Mouse (Mus musculus): ENCODE results near the gene B020004J07Rik. TPM values are rescaled to one million over a fixed set of nuclear protein-coding genes. Genes with fewer than 3 reads are reported as not detected.

B020004J07Rik gene
- polyA plus RNA-seq, 1 experiment from 2014 or later: not detected

Other genes with a start within 250 kb of the B020004J07Rik start
- 73.7 and 80.0 TPM in 2 replicates for gene Leprot, start 196.3 kb downstream of the B020004J07Rik start, polyA plus RNA-seq (2014; fragmentation: Nextera tagmentation; extraction: Ambion mirVana)
- gene Lepr, start 126.6 kb downstream of the B020004J07Rik start, polyA plus RNA-seq (2014; fragmentation: Nextera tagmentation; extraction: Ambion mirVana): 1.6 and 3.0 TPM in 2 replicates
- gene C130073F10Rik, start 49.8 kb upstream of the B020004J07Rik start, polyA plus RNA-seq (2014; fragmentation: Nextera tagmentation; extraction: Ambion mirVana): not detected in 2 replicates
- gene Gm12800, start 65.1 kb upstream of the B020004J07Rik start, polyA plus RNA-seq (2014; fragmentation: Nextera tagmentation; extraction: Ambion mirVana): not detected in 2 replicates
- not detected in 2 replicates for gene Gm12794, start 96.4 kb upstream of the B020004J07Rik start, polyA plus RNA-seq (2014; fragmentation: Nextera tagmentation; extraction: Ambion mirVana)
- gene Gm12790, start 137.0 kb upstream of the B020004J07Rik start, polyA plus RNA-seq (2014; fragmentation: Nextera tagmentation; extraction: Ambion mirVana): not detected in 2 replicates
- not detected in 2 replicates for gene Gm12789, start 142.6 kb upstream of the B020004J07Rik start, polyA plus RNA-seq (2014; fragmentation: Nextera tagmentation; extraction: Ambion mirVana)
- gene Pde4b, start 243.5 kb upstream of the B020004J07Rik start, polyA plus RNA-seq (2014; fragmentation: Nextera tagmentation; extraction: Ambion mirVana): 7.5 and 9.9 TPM in 2 replicates

Data from midbrain, embryonic 11.5 days (tissue).